Mouse (Mus musculus) MEL (cell line): ENCODE measurements at regions not wholly inside any gene's neighbourhood (a gene's known extent, or its start where the extent isn't known, plus 50 kb on each side); places are given as distances from the start of the nearest gene placed in this dataset.

ENCODE experiments used
- DNase-seq: peaks from one replicate; pipeline ENCODE4 v3.0.0; 2011; ENCODE audit warnings: low read depth, low spot score
- H3K27ac ChIP-seq: 2 replicates; pipeline ENCODE4 v1.5.1; 2012; ENCODE audit warnings: low read depth, mild to moderate bottlenecking, control low read depth, low read length, moderate library complexity; ENCODE audit not compliant: control insufficient read depth
- H3K27me3 ChIP-seq, 2 experiments: fragments of 150-350 bp in 1 of 2; sonication (generic) in 1 of 2; 2 replicates each; pipeline ENCODE4 v1.6.1; 2012; ENCODE audit warnings: low read length in 2 of 2, mild to moderate bottlenecking in 2 of 2, improper control_type of control experiment in 1 of 2, moderate library complexity in 1 of 2; ENCODE audit not compliant: insufficient read depth in 2 of 2, control insufficient read depth in 1 of 2
- H3K36me3 ChIP-seq, 2 experiments: 2 replicates each; pipeline ENCODE4 v1.6.1; 2012 to 2014; ENCODE audit warnings: low read length in 2 of 2, improper control_type of control experiment in 1 of 2, inconsistent platforms in 1 of 2, mild to moderate bottlenecking in 1 of 2; ENCODE audit not compliant: insufficient read depth in 2 of 2, control insufficient read depth in 1 of 2
- H3K4me1 ChIP-seq, 2 experiments: fragments of 150-350 bp in 1 of 2; sonication (generic) in 1 of 2; 2 replicates each; pipeline ENCODE4 v1.6.1; 2012; ENCODE audit warnings: low read length in 2 of 2, improper control_type of control experiment in 1 of 2, mild to moderate bottlenecking in 1 of 2; ENCODE audit not compliant: insufficient read depth in 2 of 2, control insufficient read depth in 1 of 2
- H3K4me3 ChIP-seq, 2 experiments: fragments of 150-350 bp in 1 of 2; sonication (generic) in 1 of 2; 2 replicates each; pipeline ENCODE4 v1.5.1; 2012; ENCODE audit warnings: low read depth in 2 of 2, low read length in 2 of 2, mild to moderate bottlenecking in 2 of 2, moderate library complexity in 2 of 2, control low read depth in 1 of 2, improper control_type of control experiment in 1 of 2; ENCODE audit not compliant: control insufficient read depth in 1 of 2, insufficient read depth in 1 of 2
- H3K79me2 ChIP-seq: 2 replicates; pipeline ENCODE4 v1.6.1; 2012; ENCODE audit warnings: mild to moderate bottlenecking, low read length, moderate library complexity; ENCODE audit not compliant: control insufficient read depth, poor library complexity, insufficient read depth
- H3K9ac ChIP-seq: 2 replicates; pipeline ENCODE4 v1.6.1; 2012; ENCODE audit warnings: low read depth, mild to moderate bottlenecking, control low read depth, low read length, moderate library complexity; ENCODE audit not compliant: control insufficient read depth, poor library complexity, severe bottlenecking
- H3K9me3 ChIP-seq: fragments of 150-350 bp; sonication (generic); replicated peaks from 2 replicates; pipeline ENCODE4 v1.6.1; 2012; ENCODE audit warnings: mild to moderate bottlenecking, low read length, improper control_type of control experiment, moderate library complexity; ENCODE audit not compliant: insufficient read depth
- CHD2 ChIP-seq: IDR thresholded peaks from 2 replicates; pipeline ENCODE4 v1.6.1; 2011; ENCODE audit warnings: low read length, improper control_type of control experiment
- ELF1 ChIP-seq: IDR thresholded peaks from 2 replicates; pipeline ENCODE4 v1.6.1; 2014; ENCODE audit warnings: low read depth, mild to moderate bottlenecking, inconsistent platforms, low read length, improper control_type of control experiment, moderate library complexity
- EP300 ChIP-seq, 2 experiments: IDR thresholded peaks; 2 replicates each; pipeline ENCODE4 v1.6.1; 2011; ENCODE audit warnings: improper control_type of control experiment in 2 of 2, low read length in 2 of 2, low read depth in 1 of 2, mild to moderate bottlenecking in 1 of 2
- GATA1 ChIP-seq: IDR thresholded peaks from 2 replicates; pipeline ENCODE4 v1.6.1; 2011; ENCODE audit warnings: low read depth, low read length, improper control_type of control experiment
- MAX ChIP-seq: IDR thresholded peaks from 2 replicates; pipeline ENCODE4 v1.6.1; 2011; ENCODE audit warnings: low read length, improper control_type of control experiment
- MAZ ChIP-seq: IDR thresholded peaks from 2 replicates; pipeline ENCODE4 v1.6.1; 2012; ENCODE audit warnings: low read depth, mild to moderate bottlenecking, inconsistent platforms, low read length, improper control_type of control experiment
- MEF2A ChIP-seq: IDR thresholded peaks from 2 replicates; pipeline ENCODE4 v1.6.1; 2014; ENCODE audit warnings: low read depth, mild to moderate bottlenecking, inconsistent platforms, low read length, improper control_type of control experiment; ENCODE audit not compliant: poor library complexity, insufficient replicate concordance, severe bottlenecking; ENCODE audit errors: extremely low read depth
- MYC ChIP-seq: IDR thresholded peaks from 2 replicates; pipeline ENCODE4 v1.6.1; 2011; ENCODE audit warnings: low read depth, mild to moderate bottlenecking, low read length, improper control_type of control experiment, moderate library complexity
- NELFE ChIP-seq: IDR thresholded peaks from 2 replicates; pipeline ENCODE4 v1.6.1; 2011; ENCODE audit warnings: low read depth, low read length, improper control_type of control experiment
- NRF1 ChIP-seq: IDR thresholded peaks from 2 replicates; pipeline ENCODE4 v1.6.1; 2014; ENCODE audit warnings: low read depth, mild to moderate bottlenecking, inconsistent platforms, low read length, improper control_type of control experiment, moderate library complexity; ENCODE audit not compliant: poor library complexity, insufficient read depth, severe bottlenecking
- POLR2AphosphoS5 ChIP-seq: IDR thresholded peaks from 2 replicates; pipeline ENCODE4 v1.6.1; 2012; ENCODE audit warnings: low read depth, borderline replicate concordance, mild to moderate bottlenecking, inconsistent platforms, low read length, moderate library complexity, mixed read lengths
- RAD21 ChIP-seq: IDR thresholded peaks from 2 replicates; pipeline ENCODE4 v1.6.1; 2011; ENCODE audit warnings: mild to moderate bottlenecking, low read depth, low read length, improper control_type of control experiment
- RCOR1 ChIP-seq: IDR thresholded peaks from 2 replicates; pipeline ENCODE4 v1.6.1; 2012; ENCODE audit warnings: low read depth, mild to moderate bottlenecking, inconsistent platforms, low read length, improper control_type of control experiment
- SIN3A ChIP-seq: IDR thresholded peaks from 2 replicates; pipeline ENCODE4 v1.6.1; 2012; ENCODE audit warnings: low read length, improper control_type of control experiment, inconsistent platforms
- SMC3 ChIP-seq: IDR thresholded peaks from 2 replicates; pipeline ENCODE4 v1.6.1; 2011; ENCODE audit warnings: low read depth, low read length, improper control_type of control experiment
- TBP ChIP-seq: IDR thresholded peaks from 2 replicates; pipeline ENCODE4 v1.8.0; 2011; ENCODE audit warnings: low read depth, low read length, improper control_type of control experiment
- TCF12 ChIP-seq: IDR thresholded peaks from 2 replicates; pipeline ENCODE4 v1.6.1; 2014; ENCODE audit warnings: low read depth, mild to moderate bottlenecking, inconsistent platforms, low read length, improper control_type of control experiment, moderate library complexity
- UBTF ChIP-seq: IDR thresholded peaks from 2 replicates; pipeline ENCODE4 v1.6.1; 2012; ENCODE audit warnings: low read depth, mild to moderate bottlenecking, inconsistent platforms, low read length, improper control_type of control experiment, moderate library complexity, borderline replicate concordance; ENCODE audit not compliant: insufficient read depth
- USF1 ChIP-seq: IDR thresholded peaks from 2 replicates; pipeline ENCODE4 v1.6.1; 2014; ENCODE audit warnings: low read depth, mild to moderate bottlenecking, inconsistent platforms, low read length, improper control_type of control experiment, moderate library complexity
- USF2 ChIP-seq, 2 experiments: IDR thresholded peaks; 2 replicates each; pipeline ENCODE4 v1.6.1; 2011 to 2012; ENCODE audit warnings: improper control_type of control experiment in 2 of 2, low read length in 2 of 2, borderline replicate concordance in 1 of 2, inconsistent platforms in 1 of 2, low read depth in 1 of 2, mild to moderate bottlenecking in 1 of 2; ENCODE audit not compliant: insufficient read depth in 1 of 2
- ZC3H11A ChIP-seq: IDR thresholded peaks from 2 replicates; pipeline ENCODE4 v1.6.1; 2012; ENCODE audit warnings: low read depth, mild to moderate bottlenecking, inconsistent platforms, low read length, improper control_type of control experiment
- ZMIZ1 ChIP-seq: IDR thresholded peaks from 2 replicates; pipeline ENCODE4 v1.6.1; 2012; ENCODE audit warnings: low read depth, mild to moderate bottlenecking, inconsistent platforms, low read length, improper control_type of control experiment, moderate library complexity

- H3K4me3 ChIP-seq: no peak overlapping the region
- no peak for DNase-seq
- peaks cover 0 to 1% of the 10 kb centered on the region in 2 experiments; a peak in 2 of 4 replicates for H3K27me3 ChIP-seq
- no peaks in the 10 kb centered on the region for H3K36me3 ChIP-seq
- H3K9ac ChIP-seq: no peak overlapping the region
- no peak overlapping the region for H3K27ac ChIP-seq
- H3K9me3 ChIP-seq: no peaks in the 10 kb centered on the region
- H3K79me2 ChIP-seq: no peaks in the 10 kb centered on the region
- TF ChIP-seq CHD2: no peak
- no peak for TF ChIP-seq NELFE
- no peak for TF ChIP-seq RCOR1
- TF ChIP-seq POLR2AphosphoS5: no peak
- no peak for TF ChIP-seq UBTF
- TF ChIP-seq TCF12: no peak
- no peak for TF ChIP-seq SIN3A
- TF ChIP-seq GATA1: no peak
- no peak for TF ChIP-seq NRF1
- no peak for TF ChIP-seq RAD21
- no peak for TF ChIP-seq USF2 (IDR thresholded peaks at IDR 0.05; ENCODE audit: borderline replicate concordance in 1 of 2, insufficient read depth in 1 of 2, low read depth in 1 of 2, low read length in 2 of 2)
- no peak for TF ChIP-seq ZMIZ1
- TF ChIP-seq MAZ: no peak
- no peak for TF ChIP-seq MAX
- no peak for TF ChIP-seq EP300 (IDR thresholded peaks at IDR 0.05; ENCODE audit: low read depth in 1 of 2, low read length in 2 of 2)
- H3K4me1 ChIP-seq: no peaks in the 10 kb centered on the region
These were observed 144.8 kb downstream of the Kctd12 start for GRCm38 (mm10) chr14:102837602-102838001.

- TF ChIP-seq GATA1: no peak
- TF ChIP-seq USF1: no peak
- TF ChIP-seq MAZ: no peak
- TF ChIP-seq MEF2A: no peak
- no peak for TF ChIP-seq ZC3H11A
- TF ChIP-seq NRF1: no peak
- TF ChIP-seq RCOR1: no peak
- no peak for TF ChIP-seq TBP
- TF ChIP-seq TCF12: no peak
- no peak for TF ChIP-seq ELF1
- no peak for TF ChIP-seq MAX
- TF ChIP-seq MYC: no peak
- TF ChIP-seq SIN3A: no peak
- TF ChIP-seq SMC3: no peak
- TF ChIP-seq, all 39 proteins: peak for 0
- Histone ChIP-seq H3K4me1 (no peaks in the 10 kb centered on the region), H3K36me3 (no peaks in the 10 kb centered on the region), H3K27me3 (peaks cover 0 to 1% of the 10 kb centered on the region in 2 experiments; a peak in 2 of 4 replicates), H3K9me3 (no peaks in the 10 kb centered on the region), H3K9ac (no peak overlapping the region), H3K79me2 (no peaks in the 10 kb centered on the region), H3K27ac (no peak overlapping the region), H3K4me3 (no peak overlapping the region)
- no peak for DNase-seq
These were observed 147.2 kb downstream of the Kctd12 start for GRCm38 (mm10) chr14:102835118-102835769.
